Mouse (Mus musculus) right cerebral cortex, adult 2 months (tissue): ENCODE measurements around the gene Rps2.

Source experiments
- DNase-seq, 2 experiments: peaks; one replicate each; pipeline ENCODE4 v3.0.0; 2021 to 2022; ENCODE audit warnings: low spot score in 2 of 2

Rps2 gene

DNA sequence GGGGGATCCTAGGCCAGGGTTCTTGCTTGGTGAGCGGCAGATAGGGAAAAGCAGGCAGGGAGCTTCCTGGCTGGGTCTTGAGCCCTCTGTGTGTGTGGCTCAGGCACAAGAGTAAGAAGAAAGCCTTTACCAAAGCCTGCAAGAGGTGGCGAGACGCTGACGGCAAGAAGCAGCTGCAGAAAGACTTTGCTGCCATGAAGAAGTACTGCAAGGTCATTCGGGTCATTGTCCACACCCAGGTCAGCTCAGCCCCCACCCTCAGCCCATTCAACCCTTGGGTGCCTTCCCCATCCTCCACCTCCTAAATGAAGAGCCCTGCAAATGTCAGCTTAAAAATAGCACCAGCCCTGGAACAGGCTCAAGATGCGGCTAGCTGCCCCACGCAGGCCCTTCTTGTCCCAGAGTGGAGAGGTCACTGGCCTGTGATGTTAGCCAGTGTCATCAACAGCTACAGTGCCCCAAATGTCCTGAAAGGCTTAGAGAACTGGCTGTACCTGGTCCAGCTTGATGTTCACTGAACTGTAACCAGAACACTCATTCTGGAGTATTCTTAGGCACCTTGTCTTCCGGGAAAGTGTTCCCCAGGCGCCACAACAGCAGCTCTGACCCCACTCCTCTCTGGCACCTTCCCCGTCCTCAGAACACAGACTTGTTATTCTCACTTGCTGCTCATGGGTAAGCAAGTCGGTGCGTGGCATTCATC lies 14.5 kb downstream of the Rps2 start:
- no peak for DNase-seq

DNA sequence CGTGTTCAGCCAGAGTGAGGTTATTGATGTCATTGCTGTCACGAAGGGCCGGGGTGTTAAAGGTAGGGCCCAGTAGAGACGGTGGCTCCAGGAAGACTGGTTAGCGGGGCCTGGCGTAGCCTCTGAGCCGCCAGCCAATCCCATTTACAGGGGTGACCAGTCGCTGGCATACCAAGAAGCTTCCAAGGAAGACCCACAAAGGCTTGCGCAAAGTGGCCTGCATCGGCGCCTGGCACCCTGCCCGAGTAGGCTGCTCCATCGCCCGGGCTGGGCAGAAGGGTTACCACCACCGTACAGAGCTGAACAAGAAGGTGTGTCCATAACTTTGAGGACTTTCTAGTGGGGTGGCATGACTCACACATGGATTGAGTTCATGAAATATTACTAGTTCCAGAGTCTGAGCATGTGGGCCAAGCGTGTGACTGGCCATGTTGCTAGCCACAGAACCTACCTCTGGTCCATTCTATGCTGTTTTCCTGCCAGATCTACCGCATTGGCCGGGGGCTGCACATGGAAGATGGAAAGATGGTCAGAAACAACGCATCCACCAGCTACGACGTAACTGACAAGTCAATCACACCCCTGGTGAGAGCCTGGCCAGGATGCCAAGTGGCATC lies 15.6 kb downstream of the Rps2 start:
- DNase-seq: no peak

DNA sequence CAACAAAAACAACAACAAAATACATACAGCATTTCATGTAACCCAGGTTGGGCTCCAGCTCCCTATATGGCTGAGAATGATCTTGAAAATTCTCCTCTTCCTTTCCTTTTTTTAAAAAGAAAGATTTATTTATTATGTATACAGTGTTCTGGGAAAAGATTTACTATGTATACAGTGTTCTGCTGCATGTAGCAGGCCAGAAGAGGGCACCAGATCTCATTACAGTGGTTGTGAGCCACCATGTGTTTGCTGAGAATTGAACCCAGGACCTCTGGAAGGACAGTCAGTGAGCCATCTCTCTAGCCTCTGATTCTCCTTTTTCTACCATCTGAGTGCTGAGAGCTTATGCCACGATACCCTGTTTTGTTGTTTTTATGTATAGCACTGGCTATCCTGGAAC lies 16.6 kb downstream of the Rps2 start:
- DNase-seq: no peak

DNA sequence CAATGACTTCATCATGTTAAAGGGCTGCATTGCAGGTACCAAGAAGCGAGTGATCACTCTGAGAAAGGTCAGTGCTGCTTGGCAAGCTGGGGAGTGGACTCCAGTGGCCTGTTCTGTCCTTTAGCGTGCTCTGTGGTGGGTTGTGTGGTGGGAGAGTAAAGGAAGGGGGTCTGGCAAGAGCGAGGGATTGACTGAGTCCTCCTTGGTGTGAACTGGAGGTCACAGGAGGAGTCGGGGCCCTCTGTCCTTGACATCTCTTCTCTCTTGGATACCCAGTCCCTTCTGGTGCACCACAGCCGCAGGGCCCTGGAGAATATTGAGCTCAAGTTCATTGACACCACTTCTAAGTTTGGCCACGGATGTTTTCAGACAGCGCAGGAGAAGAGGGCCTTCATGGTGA lies 17.5 kb downstream of the Rps2 start:
- DNase-seq: no peak

DNA sequence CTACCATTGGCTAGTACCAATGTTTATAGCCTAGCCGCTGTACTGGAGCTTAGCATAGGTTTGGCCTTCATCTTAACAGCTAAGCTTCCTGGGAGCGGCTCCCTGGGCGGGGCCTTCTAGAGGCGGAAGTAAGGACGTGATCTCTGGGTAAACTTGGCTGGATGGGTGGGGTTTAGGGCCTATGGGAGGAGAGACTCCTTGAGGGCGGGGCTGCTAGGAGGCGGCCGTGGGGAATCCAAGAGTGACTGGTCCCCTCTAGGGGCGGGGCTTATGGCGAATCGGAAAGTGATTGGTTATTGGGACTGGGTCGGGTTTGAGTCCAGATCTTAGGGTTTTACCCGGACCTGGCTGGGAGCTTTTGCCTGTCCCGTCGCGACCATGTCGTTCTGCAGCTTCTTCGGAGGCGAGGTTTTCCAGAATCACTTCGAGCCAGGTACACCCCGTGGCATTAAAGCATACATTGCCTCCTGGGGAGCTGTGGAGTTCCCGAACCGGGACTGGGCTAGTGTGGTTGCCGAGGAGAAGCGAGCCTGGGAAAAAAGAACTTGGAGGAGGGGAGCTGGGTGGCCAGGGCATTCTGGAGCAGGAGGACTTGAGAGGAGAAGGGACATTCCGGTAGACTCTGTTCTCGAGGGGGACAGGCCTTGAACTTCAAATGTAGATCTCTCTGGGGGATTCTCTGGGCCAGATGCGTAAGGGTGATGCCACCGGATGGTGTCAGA lies 18.6 kb downstream of the Rps2 start, which contains the start of gene Msrb1:
Gene Msrb1, plus strand, starts transcription at position 313 of the 722 bp plus-strand sequence.
- DNase-seq: peak; percentile 91 to 92

DNA sequence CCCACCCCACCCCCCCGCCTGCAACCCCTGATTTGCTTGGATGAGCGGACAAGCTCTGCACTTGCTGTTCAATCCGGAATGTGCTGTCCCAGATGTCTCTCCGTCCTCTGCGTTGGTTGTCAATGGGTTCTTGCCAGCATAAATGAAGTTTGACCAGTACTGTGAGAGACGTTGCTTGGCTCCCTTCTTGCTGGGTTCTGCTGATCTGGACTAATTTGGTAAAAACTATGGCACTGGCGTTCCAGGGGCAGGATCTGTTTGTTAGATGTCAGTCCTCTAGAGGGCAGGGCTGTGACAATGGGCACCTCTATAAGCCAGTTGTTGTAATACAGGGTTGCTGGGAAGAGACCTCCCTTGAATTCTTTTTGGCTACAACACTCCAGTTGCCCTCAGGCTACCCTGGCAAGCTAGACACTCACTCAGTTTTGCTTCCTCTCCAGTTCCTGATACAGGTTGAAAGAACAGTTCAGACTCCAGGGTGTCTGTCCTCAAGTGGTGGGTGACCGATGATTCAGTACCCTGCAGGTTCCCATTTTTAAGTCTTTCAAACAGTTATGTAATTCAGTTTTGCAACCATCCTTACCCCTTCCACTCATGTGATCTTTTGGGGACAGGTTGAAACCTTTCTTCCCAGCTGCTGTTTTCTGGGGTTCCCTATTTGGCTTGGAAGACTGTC lies 19.4 kb downstream of the Rps2 start:
- no peak for DNase-seq

DNA sequence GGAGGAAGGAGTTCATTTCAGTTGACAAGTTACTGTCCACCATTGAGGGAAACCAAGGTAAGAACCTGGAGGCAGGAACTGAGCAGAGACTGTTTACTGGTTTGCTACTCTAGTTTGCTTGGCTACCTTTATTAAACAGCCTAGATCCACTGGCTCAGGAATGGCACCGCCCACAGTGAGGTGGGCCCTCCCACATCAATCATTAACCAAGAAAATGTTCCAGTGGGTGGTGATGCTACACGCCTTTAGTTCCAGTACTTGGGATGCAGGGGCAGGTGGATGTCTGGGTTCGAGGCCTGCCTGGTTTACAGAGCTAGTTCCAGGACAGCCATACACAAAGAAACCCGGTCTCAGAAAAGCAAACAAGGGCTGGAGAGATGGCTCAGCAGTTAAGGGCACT lies 20.3 kb downstream of the Rps2 start:
- DNase-seq: no peak

DNA sequence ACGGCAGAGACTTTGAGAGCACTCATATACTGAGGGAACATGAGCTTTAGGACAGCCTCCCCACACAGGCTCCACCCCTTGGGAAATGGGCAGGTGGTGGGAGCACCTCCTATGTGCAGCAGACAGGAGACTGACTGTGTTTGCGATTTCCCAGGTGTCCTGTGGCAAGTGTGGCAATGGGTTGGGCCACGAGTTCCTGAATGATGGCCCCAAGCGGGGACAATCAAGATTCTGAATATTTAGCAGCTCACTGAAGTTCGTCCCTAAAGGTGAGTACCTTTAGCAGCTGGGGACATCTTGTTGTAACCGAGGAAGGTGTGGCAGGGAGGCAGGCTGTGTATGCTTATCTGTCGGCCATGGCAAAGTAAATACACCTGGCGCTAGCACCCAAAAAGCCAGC lies 22.0 kb downstream of the Rps2 start:
- DNase-seq: no peak

DNA sequence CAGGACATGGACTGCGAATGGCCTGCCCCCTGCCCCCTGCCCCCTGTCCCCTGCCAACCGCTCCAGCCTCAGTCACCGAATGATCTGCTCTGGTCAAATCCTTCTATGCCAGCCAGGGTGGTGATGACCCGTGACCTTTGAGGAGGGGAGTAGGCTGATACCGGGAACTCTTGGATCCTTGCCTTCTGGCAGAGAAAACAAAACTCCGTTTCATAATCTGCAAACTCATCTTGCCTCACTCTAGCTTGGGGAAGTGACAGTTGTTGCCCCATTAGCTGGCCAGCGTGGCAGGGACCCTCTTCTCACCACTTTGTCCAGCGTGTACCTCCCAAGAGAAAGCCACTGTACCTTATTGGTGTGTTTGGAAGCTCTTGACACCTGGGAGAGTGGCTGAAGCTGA lies 24.4 kb downstream of the Rps2 start:
- no peak for DNase-seq

DNA sequence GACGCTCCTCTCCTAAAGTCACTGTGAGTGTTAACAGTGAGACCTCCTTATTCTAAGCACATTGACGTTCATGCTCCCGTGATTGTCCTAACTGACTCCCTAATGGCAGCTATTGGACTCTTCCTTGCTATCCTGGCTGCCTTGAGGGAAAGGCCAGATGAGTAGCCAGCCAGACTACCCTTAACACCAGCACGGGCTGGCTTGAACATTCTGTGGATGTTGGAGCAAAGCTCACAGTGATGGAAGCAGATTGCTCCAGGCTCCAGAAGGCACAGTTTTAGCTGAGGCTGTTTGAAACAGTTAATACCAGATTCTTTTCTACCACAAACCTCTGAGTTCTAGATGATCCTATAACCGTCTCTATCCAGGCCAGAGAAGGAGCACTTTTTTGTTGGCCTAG lies 26.0 kb downstream of the Rps2 start:
- DNase-seq: no peak

DNA sequence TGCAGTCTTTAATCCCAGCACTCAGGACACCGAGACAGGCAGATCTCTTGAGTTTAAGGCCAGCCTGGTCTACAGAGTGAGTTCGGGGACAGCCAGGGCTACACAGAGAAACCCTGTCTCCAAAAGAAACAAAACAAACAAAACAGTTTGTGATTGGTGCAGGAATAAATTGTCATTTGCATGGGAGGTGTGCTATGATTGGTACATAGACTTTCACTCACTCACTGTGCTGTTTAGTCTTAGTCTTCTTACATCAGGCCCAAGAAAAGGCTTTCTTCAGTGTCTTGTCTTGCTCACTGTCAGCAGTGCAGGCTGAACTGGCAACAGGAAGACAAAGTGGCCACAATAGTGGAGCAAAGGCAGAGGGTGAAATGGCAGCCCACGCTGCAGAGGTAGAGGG lies 26.5 kb downstream of the Rps2 start:
- no peak for DNase-seq

DNA sequence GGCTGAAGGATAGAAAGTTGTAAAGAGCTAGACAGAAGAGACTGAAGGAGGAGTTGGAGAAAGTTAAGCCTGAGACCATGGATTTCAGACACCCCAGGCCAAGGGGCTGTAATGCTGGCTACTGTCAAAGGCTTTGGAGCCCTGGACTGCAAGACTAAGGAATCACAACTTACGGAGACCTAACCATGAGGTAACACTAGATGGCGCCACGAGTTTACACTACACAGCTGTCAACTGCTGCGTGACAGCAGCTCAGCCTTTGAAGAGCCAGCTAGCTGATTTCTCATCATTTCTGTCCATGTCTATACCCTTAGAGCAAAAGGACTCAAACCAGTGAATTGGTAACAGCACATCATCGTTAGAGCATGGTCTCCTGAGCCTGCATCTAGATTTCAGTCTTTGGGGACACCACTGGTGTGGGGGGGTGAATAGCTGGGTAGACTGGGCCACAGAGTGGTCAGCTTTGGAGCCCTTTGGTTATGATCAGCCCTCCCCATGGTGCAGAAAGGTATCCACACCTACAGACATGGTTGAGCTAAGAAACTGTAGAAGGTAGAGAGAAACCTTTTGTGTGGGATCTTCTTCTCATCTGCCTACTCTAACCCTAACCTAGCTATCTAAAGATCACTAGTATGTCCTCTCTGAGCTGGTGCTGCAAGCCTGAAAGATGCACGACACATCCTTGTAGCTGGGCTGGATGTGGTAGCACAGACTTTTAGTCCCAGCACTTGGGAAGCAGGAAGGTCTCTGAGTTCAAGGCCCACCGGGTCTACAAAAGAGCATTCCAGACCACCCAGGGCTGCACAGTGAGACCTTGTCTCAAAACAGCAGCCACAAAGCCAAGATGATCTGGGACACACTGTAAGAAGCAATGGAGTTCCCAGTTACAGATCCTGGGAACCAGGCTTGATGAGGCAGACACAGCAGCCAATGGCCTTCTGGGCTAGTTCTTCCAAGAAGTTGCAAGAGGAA lies 27.9 kb downstream of the Rps2 start:
- peak; percentile 90 to 91 for DNase-seq

DNA sequence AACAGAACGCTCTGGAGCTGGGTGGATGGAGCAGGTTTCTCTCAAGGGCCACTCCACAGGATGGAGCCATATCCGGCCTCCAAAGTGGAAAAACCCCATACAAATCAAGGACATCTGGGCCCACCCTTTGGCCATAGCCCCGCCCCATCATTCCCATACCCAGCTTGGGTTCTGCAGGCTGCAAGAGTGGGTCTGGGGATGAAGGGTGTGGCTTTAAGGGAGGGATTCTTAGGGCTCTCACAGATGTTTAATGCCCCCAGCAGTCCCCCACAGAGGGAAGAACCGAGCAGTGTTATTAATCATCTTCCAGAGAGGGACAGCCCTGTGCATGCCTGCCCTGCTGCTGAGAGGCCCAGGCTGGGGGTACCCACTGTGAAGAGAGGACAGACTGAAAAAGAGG lies 29.1 kb downstream of the Rps2 start:
- no peak for DNase-seq

DNA sequence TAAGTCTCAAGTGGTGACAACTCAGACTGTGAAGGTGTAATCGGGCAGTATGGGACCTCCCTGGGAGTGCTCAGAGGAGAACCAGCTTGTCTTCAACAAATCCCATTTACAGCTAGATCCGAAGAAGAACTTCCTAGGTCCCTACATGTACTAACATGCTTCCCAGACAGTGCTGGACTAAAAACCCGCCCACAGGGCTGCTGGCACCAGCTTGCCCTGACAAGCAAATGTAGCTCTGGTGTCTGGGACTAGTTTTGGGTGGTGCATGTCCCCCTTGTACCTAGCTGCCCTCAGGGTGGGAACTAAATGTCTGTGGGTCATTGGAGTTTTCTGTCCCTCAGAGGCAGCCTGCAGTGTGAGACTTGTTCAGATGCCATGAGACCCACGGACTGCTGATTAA lies 33.6 kb downstream of the Rps2 start:
- DNase-seq: no peak

DNA sequence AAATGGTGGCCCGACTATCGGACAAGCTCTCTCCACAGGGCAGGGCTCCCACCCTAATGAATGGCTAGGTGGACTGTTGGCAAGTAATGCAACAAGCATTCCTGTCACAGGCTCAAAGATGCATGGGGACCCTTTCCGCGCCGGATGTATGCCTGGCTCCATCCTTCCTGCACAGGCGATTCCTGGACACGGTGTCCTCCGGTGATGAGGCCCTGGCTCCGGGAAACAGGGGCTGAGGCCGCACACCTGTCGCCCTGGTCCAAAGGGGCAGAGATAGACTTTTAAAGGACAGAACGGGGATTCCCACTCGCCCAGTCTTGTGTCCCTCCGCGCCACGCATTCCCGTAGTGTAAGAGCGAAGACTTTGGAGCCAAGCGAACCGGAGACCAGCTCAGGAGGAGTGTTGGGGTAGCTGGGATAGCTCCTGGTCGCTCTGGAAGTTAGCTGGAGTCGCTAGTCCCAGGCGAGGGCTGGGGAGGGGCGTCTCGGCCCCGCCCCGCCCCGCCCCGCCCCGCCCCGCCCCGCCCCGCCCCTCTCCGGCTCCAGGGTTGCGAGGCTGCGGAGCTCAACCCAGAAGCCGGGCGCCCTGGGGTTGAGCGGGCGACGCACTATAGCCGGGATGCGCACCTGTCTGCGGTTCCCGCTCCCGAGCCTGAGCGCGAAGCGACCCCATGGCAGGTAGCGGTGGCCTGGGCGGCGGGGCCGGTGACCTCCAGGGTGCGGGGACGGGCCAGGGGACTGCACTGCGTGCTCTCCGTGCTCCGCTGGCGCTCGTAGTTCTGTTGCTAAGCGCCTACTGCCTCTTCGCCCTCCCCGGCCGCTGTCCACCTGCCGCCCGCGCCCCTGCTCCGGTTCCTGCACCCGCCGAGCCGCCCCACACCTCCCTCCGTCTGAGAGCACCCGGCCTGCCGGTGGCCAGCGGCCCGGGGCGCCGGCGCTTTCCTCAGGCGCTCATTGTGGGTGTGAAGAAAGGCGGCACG lies 34.8 kb downstream of the Rps2 start, which contains the start of gene Hs3st6:
Gene Hs3st6, plus strand, starts transcription at position 574 of the 980 bp plus-strand sequence.
- no peak for DNase-seq

DNA sequence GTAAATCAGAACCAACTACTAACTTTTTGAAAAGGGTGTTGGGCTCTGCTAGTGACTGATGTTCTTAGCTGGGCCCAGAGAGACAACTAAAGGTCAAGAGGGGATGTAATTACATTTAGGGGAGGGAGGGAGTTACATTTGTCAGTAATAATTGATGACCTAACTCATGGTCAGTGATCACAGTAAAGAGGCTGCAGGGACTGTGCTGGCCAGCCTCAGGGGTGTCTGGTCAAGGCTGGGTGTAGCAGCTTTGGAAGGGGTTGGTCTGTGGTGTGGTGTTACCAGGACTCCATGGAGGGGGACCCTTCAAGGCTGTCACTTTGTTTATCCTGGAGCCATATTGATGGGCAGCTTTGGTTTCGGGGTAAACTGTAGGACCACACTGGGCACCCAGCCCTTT lies 39.5 kb downstream of the Rps2 start:
- no peak for DNase-seq

DNA sequence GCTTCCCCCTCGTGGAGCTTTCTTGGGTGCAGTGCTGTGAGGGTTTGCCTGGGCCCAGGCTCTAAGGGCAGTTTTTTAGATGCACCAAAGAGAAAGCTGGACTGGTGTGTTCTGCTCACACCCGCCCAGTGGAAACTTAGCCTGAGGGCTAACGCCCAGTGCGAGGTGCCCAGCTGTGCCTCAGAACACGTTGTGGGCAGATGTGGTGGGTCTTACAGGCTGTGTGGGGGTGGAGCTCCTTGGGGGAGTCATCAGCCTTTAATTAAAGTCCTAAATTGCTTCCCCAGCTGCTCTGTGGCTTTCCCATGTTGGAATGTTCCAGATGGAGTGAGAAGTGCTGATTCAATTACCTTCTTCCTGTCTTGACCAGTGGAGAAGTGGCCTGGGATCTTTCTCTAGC lies 43.2 kb downstream of the Rps2 start:
- DNase-seq: no peak

DNA sequence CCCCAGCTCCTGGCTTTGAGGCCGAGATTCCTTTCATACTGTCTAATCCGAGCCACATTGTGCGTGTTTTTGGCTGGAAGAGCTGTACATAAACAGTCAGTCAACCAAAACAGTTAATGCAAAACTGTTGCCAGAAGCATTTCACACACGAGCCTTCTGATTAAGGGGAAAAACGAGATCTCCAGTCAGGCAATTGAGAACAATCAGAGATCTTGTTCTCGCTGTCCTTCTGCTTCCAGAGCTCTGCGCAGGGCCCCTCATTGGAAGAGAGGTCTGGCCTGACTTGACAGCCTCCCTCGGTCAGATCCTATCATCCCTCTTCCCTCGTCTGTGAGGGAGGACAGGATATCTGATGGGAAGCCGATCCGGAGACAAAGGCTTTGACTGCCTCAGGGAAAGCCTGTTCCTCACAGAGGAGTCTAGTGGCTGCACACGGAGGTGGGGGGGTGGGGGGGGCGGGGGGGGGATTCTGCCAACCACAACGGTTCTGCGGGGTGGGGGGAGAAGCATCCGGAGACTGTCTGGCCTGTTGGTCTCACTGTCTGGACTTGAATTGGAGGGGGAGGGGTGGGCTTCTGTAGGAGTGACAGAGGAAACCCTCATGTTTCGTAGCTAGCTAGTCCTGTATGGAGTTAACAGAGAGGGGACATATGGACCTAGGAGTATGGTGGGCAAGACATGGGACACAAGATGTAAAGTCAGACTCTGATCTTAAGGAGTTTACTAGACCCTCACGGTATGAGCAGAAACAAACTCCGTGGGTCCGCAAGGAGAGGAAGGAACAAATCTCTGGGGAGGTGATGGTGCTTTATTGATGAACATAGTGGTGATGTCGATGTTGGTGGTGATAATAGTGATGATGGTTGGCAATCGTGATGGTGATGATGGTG lies 47.3 kb downstream of the Rps2 start:
- no peak for DNase-seq

DNA sequence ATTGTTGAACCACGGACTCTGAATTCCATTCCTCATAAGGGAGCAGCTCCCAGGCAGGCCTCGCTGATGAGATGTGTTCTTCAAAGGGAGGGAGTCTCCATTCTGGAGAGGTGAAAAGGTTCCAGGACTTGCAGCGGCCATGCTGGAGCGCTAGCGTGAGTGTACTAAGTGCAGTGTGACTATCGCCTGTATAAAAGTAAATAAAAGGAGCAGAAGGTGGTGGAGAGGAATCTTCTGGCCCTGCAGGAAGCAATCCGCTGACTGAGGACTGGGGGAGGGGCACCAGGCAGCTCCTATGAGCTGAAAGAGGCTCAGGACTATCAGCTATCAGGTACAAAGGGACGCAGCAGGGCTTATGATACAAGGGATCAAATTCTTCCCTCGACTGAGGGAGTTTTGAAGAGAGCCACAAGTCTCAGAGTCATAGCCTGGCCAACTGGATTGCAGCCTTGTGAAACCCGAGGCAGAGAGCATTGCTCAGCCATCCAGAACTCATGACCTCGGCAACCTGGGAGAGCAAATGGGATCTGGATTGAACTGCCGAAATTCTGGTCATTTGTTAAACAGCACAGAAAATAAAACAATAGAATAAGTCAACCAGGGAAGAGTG lies 48.5 kb downstream of the Rps2 start:
- no peak for DNase-seq
